Mouse (Mus musculus) gastrocnemius, adult 2 months (tissue): ENCODE measurements around the gene Atcay. TPM values are rescaled to one million over a fixed set of nuclear protein-coding genes. Genes with fewer than 3 reads are reported as not detected.

Source experiments
- DNase-seq: peaks from one replicate; pipeline ENCODE4 v3.0.0; 2022
- H3K27ac ChIP-seq: fragments of 200-600 bp; 2 replicates; pipeline ENCODE4 v1.8.1; 2022; ENCODE audit warnings: mild to moderate bottlenecking
- H3K4me3 ChIP-seq: fragments of 200-600 bp; 2 replicates; pipeline ENCODE4 v1.8.1; 2022; ENCODE audit warnings: mild to moderate bottlenecking, moderate library complexity
- CTCF ChIP-seq: fragments of 200-600 bp; IDR thresholded peaks from 2 replicates; pipeline ENCODE4 v1.8.1; 2022; ENCODE audit warnings: antibody characterized with exemption, mild to moderate bottlenecking, moderate library complexity
- intact Hi-C: fragments of 180-260 bp; cut with DNase I; formaldehyde crosslinking; loops from one replicate; pipeline ENCODE4 v1.15.1; 2025
- long read RNA-seq, 2 experiments: library from polyadenylated mRNA; stranded (forward); transcript quantifications; one replicate each; pipeline ENCODE4 v2.0.0; 2021
- total RNA-seq, 2 experiments: library from RNA; stranded (reverse); gene quantifications; 2 replicates each; pipeline ENCODE4 v1.2.3; 2021

The Atcay gene
- not detected for total RNA-seq
- long read RNA-seq, experiment 1, partial matches to known transcripts: 0 of 4 reads
- long read RNA-seq, experiment 1, other reads (novel, unspliced or antisense): 4 of 4 reads
- long read RNA-seq, experiment 2, partial matches to known transcripts: 0 of 2 reads
- long read RNA-seq, experiment 2, other reads (novel, unspliced or antisense): 2 of 2 reads

DNA sequence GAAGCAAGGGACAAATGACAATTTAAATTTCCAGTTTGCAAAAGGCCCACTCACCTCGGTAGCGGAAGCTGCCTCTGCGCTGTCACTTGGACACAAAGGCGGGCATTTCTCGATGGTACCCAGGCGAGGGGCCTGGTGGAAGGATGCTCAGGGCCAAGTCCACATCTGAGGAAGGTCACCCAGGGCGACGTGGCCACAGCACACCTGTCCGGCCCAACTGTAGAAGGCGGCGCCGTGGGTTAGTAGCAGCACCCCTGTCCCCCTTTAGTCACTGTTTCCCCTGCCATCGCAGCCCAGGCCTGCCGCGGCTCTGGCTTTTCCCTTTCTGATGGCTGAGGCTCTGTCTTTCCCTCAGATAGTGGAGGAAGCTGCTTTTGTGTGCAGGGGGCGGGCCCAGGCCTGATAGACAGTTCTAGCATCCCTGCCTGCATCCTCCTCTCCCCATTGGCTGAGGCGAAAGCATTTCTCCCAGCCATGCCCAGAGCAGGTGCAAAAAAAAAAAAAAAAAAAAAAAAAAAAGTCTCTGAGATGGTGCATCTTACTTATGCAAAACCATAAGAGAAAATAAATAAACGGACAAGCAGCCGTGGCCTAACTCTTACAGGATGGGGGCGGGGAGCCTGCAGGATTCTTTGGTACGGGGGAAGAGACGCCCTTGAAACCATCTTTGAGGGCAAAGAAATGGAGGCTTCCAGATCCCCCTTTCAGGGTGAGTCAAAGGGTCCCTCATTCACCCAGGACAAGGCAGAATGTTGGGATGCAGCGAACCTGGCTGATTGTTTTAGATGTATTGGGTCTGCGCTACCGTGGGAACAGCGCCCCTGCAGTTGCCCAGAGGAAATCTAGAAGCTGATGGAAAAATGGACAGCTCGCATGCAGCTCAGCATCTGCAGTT is at the start of gene Atcay:
Gene Atcay, minus strand, starts transcription at position 396 of the 895 bp plus-strand sequence.
- no peak within 1 kb of the TSS for H3K4me3 ChIP-seq
- no peak within 1 kb of the TSS for H3K27ac ChIP-seq
- DNase-seq: no peak
- intact Hi-C loops: no loop called here
- peak; percentile 52 for TF ChIP-seq CTCF

DNA sequence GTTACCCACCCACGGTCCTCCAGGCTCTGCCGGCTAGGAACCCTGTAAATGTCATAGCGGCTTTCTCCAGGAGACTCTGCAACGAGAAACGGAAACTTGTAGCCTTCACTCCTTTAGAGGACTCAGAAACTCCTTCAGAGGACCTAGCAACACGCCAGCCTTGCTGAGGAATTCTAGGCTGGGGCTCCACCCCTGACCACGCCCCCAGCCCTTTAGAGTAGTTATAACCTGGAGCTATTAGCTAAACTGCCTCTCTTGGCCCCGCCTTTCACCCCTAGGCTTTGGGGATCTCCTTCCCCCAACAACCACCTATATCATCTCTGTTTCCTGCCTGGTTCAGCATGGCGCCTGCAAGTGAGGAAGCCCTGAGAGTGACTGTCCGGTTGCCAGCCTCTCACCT is 48.9 kb upstream of the Atcay start:
- TF ChIP-seq CTCF: no peak
- intact Hi-C loops: no loop called here
- no peak overlapping the region for H3K27ac ChIP-seq
- H3K4me3 ChIP-seq: no peak overlapping the region
- DNase-seq: no peak

GRCm38 (mm10) chr10:81277676-81278075 is 47.0 kb upstream of the Atcay start:
- DNase-seq: no peak
- no peak overlapping the region for H3K4me3 ChIP-seq
- TF ChIP-seq CTCF: no peak
- H3K27ac ChIP-seq: no peak overlapping the region
- intact Hi-C loops: no loop called here

DNA sequence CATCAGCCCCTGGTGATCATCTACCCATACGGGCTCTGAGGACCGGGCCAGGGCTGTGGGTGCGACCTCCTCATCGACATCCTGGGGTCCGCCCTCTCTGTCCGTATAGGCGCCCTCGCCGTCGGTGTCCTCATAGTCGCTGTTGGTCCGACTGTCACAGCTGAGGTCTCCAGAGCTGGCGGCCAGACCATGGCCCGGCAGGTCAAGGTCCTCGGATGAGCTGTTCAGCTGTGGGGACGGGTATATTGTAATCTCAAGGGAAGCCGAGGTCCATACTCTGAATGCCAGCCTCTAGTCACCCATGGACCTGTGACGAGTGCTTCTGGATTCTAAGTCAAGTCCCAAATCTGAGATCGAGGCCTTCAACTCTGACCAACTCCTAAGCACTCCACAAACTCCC is 43.2 kb upstream of the Atcay start:
- intact Hi-C loops: no loop called here
- no peak overlapping the region for H3K4me3 ChIP-seq
- no peak overlapping the region for H3K27ac ChIP-seq
- DNase-seq: no peak
- no peak for TF ChIP-seq CTCF

GRCm38 (mm10) chr10:81272356-81272755 is 41.7 kb upstream of the Atcay start:
- no peak for DNase-seq
- no peak overlapping the region for H3K27ac ChIP-seq
- TF ChIP-seq CTCF: no peak
- no peak overlapping the region for H3K4me3 ChIP-seq
- intact Hi-C loops: no loop called here

GRCm38 (mm10) chr10:81268643-81269412 is 38.2 kb upstream of the Atcay start:
- DNase-seq: no peak
- intact Hi-C loops: loop anchor here (10.0 kb wide), 1 partner anchor 834 kb away; the partner anchor contains the start of gene Tcf3
- Histone ChIP-seq H3K27ac (peak overlapping the region; percentile 100), H3K4me3 (peak overlapping the region; percentile 91)
- TF ChIP-seq CTCF: no peak

DNA sequence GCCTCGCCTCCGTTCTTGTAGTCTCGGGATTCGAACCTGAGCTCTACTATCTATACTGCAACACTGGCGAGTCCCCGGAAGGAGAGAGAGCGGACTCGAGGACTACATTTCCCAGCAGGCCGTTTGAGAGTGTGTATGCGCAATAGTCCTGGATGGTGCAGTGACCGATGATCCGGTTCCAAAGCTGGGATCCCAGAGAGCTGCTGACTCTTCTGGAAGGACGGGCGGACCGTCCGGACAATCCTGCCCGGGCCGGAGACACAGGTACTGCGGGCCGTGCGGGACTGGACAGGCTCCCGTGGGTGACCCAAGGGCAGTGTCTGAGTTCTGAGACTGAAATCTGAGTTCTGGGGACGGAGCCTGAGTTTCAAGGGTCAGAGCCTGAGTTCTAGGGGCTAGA is 37.4 kb upstream of the Atcay start:
- DNase-seq: peak; percentile 92
- H3K4me3 ChIP-seq: peak overlapping the region; percentile 91
- intact Hi-C loops: loop anchor here (10.0 kb wide), 1 partner anchor 833 kb away; the partner anchor contains the start of gene Tcf3
- H3K27ac ChIP-seq: peak overlapping the region; percentile 100
- no peak for TF ChIP-seq CTCF

GRCm38 (mm10) chr10:81266211-81267105 is 35.8 kb upstream of the Atcay start, which contains the start of the genes Mrpl54 and Apba3:
TSS of gene Mrpl54 (minus strand) at chr10:81266934.
TSS of gene Apba3 (plus strand) at chr10:81266960.
- peak; percentile 99 for DNase-seq
- peak within 1 kb of the TSS; percentile 91 for H3K4me3 ChIP-seq
- peak within 1 kb of the TSS; percentile 100 for H3K27ac ChIP-seq
- no peak for TF ChIP-seq CTCF
- intact Hi-C loops: loop anchor here (10.0 kb wide), 1 partner anchor 832 kb away; the partner anchor contains the start of gene Tcf3

DNA sequence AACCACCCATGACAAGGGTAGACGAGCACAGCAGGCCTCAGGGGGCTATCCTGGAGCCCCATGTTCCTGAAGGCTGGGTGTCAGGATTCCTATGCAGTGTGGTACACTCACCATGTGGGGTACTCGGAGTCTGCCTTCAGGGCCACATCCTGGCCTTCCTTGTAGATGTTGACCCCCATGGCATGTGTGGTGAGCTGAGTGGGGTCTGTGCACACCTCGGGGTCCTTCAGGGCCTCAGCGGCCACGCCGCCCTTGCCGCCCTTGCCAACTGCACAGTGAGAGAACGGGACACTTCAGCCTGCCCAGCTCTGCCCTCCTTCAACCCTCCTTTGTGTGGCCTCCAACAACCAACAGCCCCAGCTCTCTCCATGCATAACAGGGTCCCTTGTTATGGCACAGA is 34.9 kb upstream of the Atcay start:
- peak overlapping the region; percentile 82 for H3K4me3 ChIP-seq
- TF ChIP-seq CTCF: no peak
- intact Hi-C loops: loop anchor here (10.0 kb wide), 1 partner anchor 831 kb away; the partner anchor contains the start of gene Tcf3
- peak overlapping the region; percentile 29; the same call in 1 of the 2 replicates for H3K27ac ChIP-seq
- no peak for DNase-seq

- DNase-seq: no peak
- TF ChIP-seq CTCF: no peak
- intact Hi-C loops: loop anchor here (10.0 kb wide), 1 partner anchor 826 kb away; the partner anchor contains the start of gene Tcf3
- Histone ChIP-seq H3K27ac (no peak overlapping the region), H3K4me3 (no peak overlapping the region)
Measured at GRCm38 (mm10) chr10:81261025-81261424, 30.4 kb upstream of the Atcay start.

DNA sequence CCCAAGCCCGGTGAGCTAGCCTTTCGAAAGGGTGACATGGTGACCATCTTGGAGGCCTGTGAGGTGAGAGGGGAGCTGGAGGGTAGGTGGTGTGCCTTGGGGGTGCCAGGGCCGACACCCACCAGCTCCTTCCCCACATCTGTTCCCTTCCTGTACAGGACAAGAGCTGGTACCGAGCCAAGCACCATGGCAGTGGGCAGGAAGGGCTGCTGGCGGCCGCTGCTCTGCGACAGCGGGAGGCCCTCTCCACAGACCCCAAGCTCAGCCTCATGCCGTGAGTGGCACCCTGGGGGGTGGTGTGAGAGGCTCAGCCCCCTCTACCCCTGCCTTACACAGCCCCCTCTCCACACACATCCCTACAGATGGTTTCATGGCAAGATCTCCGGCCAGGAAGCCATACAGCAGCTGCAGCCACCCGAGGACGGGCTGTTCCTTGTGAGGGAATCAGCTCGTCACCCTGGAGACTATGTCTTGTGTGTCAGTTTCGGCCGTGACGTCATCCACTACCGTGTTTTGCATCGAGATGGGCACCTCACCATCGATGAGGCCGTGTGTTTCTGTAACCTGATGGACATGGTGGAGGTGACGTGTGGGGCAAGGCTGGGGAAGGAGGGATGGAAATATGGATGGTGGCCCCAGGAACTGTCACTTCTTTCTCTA is 28.7 kb upstream of the Atcay start:
- H3K27ac ChIP-seq: no peak overlapping the region
- no peak overlapping the region for H3K4me3 ChIP-seq
- no peak for TF ChIP-seq CTCF
- intact Hi-C loops: no loop called here
- no peak for DNase-seq
